Mouse (Mus musculus) right cerebral cortex, adult 18-20 months (tissue): ENCODE data around the gene BC052040.
A peak's percentile ranks its signal among the peaks of the same experiment; 100 is the strongest.

Experiments used
- DNase-seq: peaks from one replicate; pipeline ENCODE4 v3.0.0; 2022; ENCODE audit warnings: mixed read lengths

BC052040 gene

DNA sequence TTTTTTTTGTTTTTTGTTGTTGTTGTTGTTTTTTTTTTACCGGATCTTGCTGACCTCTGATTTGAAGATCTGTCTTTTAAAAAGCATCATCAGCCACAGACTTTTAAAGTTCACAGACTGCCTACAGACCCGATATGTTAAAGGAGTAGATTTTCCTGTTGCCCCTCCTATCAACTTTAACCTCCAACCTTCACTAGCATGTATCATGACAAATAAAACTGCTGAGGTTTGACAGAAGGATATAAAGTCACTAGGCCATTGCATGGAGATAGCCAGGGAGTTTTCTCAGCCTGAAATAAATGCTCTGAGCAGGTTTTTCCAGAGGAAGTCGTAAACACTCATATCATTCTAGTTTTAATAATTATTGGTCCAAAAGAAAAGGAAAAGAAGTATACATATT lies 136.5 kb downstream of the BC052040 start:
- DNase-seq: no peak

GRCm38 (mm10) chr2:115723452-115723851 lies 141.9 kb downstream of the BC052040 start:
- DNase-seq: no peak

DNA sequence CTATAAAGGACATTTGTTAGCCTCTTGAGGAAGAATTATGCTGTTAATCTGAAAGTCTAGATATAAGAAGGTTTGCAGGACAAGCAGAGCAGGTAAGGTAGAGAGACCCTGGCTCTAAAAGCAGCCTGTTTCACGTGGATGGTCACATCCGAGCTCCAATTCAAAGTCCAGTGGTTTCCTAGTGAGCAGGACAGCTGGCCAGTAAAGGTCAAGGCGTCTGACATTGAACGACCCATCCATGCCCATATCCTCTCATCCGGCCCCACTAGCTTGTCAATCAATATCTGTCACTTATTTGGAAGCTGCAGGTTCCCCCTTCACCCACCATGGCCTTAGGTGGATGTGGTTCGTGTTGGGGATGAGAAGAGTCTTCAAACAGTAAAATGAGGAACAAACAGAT lies 142.7 kb downstream of the BC052040 start:
- DNase-seq: no peak

DNA sequence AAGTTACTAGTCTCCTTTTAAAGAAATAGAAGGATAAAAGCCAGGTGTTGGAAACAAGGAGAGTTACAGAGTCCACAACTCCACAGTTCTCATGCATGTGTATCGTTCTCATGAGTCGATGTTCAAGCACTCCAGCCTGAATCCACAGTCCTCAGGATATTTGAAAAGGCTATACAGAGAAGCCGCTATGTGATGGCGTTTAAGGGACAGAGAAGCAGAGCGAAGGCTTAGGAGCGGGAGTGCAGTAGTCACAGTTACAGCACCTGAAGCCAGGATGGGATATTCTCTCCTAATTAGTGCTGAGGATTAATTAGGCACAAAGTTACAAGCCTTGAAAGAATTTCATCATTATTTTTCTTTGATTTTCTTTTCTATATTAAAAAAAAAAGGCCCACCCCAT lies 143.2 kb downstream of the BC052040 start:
- no peak for DNase-seq

DNA sequence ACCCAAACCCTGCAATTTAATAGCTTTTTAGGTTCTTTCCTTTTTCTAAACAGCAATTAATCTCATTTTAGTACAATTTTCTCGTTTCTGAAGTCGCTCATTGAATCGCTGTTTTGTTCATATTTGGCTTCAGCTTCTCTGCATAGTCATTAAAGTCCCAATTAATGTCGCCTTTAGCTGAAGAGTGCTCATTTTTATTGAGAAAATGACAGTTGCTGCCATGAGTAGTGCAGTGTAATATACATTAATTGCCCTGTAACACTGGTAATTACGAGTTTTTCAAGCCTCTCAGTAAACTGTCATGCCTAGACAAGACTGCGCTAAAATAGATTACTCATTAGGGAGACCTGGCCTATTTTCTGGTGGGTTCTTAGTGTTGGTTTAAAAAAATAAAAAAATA lies 144.0 kb downstream of the BC052040 start:
- no peak for DNase-seq

DNA sequence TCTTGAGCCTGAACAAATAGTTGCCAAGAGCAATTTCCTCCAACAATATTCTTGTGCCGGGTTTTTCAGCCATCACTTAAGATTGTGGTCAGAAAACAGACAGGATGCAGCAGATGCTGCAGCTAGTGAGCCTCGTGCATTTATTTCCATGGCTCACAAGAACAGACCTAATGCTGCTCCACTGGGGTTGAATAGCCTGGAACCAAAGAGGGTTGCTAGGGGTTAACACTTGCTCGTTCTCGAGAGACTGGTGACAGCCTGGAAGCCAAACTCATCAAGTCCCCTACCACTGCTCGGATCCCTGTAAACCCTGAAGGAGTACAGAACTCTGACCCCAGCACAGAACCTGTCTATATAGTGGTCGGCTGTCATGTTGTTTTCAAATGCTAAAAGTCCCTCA lies 144.4 kb downstream of the BC052040 start:
- no peak for DNase-seq

DNA sequence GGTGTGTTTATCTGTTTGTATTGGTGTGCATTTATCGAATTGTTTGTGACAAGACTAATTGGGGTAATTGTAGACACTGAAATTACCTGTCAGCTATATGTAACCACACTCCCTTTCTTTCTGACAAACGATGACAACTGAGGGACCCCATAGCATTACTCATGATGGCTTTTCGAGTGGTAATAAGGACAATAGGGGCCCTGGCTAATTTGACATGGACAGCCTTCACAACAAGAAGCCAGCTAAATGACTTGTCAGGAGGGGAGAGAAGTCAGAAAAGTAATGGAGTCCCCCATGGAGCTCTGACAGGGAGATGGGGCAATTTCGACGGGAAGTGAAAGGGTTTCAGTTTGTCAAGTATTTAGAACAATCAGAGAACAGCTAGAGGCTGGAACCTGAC lies 145.3 kb downstream of the BC052040 start:
- DNase-seq: no peak

- no peak for DNase-seq
These were observed 147.1 kb downstream of the BC052040 start for GRCm38 (mm10) chr2:115728627-115729026.

DNA sequence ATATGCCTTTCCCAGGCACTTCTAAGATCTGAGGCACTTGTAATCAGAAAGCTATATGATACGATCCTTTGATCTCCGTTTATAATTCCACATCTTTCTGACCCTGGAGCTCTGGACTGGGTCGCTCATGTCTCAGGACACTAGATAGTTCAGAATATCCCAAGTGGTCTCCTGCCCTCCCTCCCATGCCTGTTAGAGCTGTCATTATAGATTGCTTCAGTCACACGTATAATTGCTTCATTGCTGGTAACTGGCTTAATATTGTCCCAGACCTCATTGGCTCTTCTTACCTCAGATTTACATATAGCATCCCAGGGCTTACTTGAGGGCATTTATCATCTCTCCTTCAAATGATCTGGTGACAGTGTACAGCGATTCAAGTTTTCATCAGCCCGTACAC lies 149.0 kb downstream of the BC052040 start:
- DNase-seq: no peak

DNA sequence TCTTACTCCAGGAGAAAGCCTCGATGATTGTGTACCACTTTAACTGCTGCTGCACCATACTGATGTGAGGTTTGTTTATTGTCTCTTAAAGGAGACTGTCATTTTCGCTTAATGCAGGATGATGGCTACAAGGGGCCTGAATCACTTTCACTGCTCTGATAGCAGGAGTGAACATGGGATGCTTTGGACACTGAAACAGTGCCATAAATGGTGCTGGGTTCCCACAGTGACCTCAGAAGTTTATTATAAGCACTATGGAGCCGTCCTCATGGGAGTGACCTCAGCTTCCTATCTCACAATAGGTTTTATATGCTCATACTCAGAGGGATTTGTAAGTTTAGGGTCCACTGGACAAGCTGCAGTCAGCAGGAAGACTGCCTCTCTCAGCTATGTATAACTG lies 149.7 kb downstream of the BC052040 start:
- DNase-seq: no peak

- no peak for DNase-seq
These were observed 151.1 kb downstream of the BC052040 start for GRCm38 (mm10) chr2:115732572-115732971.

- DNase-seq: no peak
These were observed 151.6 kb downstream of the BC052040 start for GRCm38 (mm10) chr2:115733017-115733692.

DNA sequence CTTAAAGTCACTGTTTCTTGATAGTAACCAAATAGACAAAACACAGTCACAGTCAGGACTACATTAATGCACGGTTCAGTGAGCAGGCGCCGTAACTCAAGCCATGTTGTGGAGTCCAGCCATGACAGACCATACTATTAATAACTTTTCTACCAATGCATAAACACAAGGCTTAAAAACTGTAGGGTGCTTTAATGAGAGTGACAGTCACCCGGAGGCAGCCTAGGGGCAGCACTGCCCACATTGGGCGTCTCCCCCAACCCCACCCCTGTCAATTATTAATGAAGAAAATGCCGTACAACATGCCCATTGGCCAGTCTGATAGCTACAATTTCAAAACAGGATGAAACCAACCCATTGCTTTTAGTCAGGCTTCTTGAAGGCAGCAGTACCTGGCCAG lies 153.3 kb downstream of the BC052040 start:
- DNase-seq: no peak

DNA sequence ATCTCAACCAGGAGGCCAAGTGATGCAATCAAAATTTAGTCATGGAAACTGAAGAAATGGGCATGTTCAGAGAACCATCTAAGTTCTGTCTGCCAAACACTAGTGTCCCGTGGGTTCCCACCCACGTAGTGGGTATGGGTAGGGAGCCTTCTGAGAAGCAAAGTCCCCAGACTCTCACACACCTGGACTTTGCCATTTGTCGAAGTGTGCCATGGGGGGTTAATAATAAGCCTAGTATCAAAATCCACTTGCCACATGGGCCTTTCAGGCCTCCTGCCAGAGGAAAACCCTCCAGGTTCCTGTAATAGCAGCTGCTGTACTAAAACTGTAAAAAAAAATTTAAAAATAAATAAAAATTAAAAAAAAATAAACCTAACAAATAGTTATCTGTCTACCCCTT lies 154.9 kb downstream of the BC052040 start:
- no peak for DNase-seq

DNA sequence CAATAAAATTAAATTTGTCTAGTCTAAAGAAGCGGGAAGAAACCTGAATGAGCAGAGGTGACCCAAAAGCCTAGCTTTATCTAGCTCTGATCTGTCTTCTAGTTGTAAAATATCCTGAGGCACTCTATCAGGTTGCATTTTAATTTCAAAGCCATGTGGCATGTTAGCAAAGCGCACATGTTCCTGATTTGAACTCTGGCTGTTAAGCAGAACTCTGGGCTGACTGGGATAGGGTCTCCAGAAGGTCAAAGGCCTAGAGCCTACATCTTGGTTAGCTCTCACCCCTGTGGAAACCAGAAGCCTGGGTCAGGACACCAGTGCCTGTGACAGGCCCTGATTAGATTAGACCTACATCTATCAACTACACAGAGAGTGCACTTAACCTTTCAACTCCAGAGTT lies 156.4 kb downstream of the BC052040 start:
- no peak for DNase-seq

- DNase-seq: no peak
These were observed 160.5 kb downstream of the BC052040 start for GRCm38 (mm10) chr2:115742061-115742460.

- no peak for DNase-seq
These were observed 166.1 kb downstream of the BC052040 start for GRCm38 (mm10) chr2:115747639-115748038.

DNA sequence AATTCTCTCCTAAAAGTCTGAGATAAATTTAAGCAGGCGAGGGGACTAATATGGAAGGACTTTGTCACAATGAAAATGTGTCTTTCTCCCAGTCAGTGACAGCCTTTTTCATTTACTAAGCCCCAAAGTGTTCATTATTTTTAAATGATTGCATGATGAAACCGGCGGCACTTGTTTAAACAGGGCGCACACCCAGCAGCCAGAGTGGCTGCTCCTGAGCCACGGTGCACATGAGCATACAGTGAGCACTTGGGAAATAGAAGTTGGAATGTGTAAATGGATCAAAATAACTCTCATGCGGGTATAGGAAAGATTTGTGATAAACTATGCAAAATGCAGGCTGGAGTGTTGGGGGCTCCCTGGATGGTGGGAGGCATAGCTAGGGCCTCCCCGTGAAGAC lies 169.7 kb downstream of the BC052040 start:
- DNase-seq: no peak

GRCm38 (mm10) chr2:115757685-115758084 lies 176.2 kb downstream of the BC052040 start:
- no peak for DNase-seq

DNA sequence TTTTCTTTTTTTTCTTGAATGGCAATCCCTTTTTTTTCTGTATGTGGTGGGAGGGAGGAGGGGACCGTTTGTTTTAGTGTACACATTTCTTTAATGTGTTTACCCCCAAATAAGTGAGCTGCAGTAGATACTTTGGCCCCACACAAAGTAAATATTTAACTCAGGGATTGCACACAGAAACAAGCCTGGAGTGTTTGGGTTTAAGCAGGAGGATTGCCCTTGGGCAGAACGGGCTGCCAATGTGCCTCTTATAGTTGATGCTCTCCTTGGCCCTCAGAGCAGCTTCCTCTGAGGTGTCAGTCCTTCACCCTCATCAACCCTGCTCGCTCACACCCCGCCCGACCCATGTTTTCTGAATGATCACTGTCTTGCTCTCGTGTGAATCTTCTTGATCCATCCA lies 177.0 kb downstream of the BC052040 start:
- DNase-seq: no peak

DNA sequence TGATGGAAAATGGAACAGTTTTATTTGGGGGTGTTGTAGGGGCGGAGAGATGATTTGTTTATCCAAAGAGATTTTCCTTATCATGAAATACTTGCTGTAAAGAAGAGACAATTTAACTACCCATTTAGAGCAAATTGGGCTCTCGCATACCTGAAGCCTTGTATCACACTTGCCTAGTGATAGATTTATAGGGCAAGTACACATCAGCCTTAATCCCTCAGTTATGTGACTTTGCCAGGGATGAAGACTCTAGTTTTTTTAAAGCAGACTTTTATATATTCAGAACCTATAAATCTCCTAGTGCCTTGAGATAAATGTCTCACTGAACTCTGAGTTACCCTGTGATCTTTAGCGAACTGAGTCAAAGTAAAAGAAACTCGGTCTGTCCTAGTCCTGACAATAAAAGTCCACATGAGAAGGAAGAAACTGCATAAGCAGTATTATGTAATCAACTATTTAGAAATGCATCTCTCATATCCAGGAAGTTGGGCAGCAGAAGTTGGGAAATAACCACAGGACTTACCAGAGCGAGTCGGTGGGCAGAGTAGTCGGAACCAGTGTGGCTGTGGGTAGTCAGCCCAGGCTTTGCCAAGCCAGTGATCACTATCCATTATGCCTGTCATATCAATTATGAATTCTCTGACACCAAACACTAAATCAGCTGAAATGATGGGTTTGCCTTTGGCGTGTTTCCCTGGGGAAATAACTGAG lies 183.2 kb downstream of the BC052040 start:
- DNase-seq: no peak

GRCm38 (mm10) chr2:115769597-115770305 lies 188.2 kb downstream of the BC052040 start:
- DNase-seq: peak; percentile 41

GRCm38 (mm10) chr2:115772709-115773108 lies 191.2 kb downstream of the BC052040 start:
- DNase-seq: no peak
